Mouse (Mus musculus) embryonic facial prominence, embryonic 11.5 days (tissue): ENCODE measurements around the gene Fbxl17. TPM values are rescaled to one million over a fixed set of nuclear protein-coding genes. Genes with fewer than 3 reads are reported as not detected.

ENCODE experiments used
- ATAC-seq: fragments of 200-750 bp; cut with Nextera tagmentation; replicated peaks from 2 replicates; pipeline ENCODE4 v1.8.0; 2017; ENCODE audit warnings: low read depth; ENCODE audit not compliant: insufficient number of reproducible peaks, low FRiP score, low TSS enrichment
- DNase-seq: peaks from one replicate; pipeline ENCODE4 v3.0.0-alpha.2; 2015; ENCODE audit warnings: low spot score
- H3K27ac ChIP-seq: fragments of 300-500 bp; sonication (generic); replicated peaks from 2 replicates; pipeline ENCODE4 v1.5.1; 2014; ENCODE audit warnings: mild to moderate bottlenecking, low read depth, low read length, control low read depth
- H3K27me3 ChIP-seq: fragments of 300-500 bp; sonication (generic); 2 replicates; pipeline ENCODE4 v1.6.1; 2014; ENCODE audit warnings: mild to moderate bottlenecking, low read length, moderate library complexity, mixed read lengths; ENCODE audit not compliant: control insufficient read depth, insufficient read depth
- H3K36me3 ChIP-seq: fragments of 300-500 bp; sonication (generic); replicated peaks from 2 replicates; pipeline ENCODE4 v1.6.1; 2014; ENCODE audit warnings: low read depth, mild to moderate bottlenecking, low read length, moderate library complexity, mixed read lengths; ENCODE audit not compliant: control insufficient read depth, insufficient read depth
- H3K4me1 ChIP-seq: fragments of 300-500 bp; sonication (generic); 2 replicates; pipeline ENCODE4 v1.6.1; 2014; ENCODE audit warnings: low read length, mixed read lengths; ENCODE audit not compliant: control insufficient read depth, insufficient read depth
- H3K4me2 ChIP-seq: fragments of 300-500 bp; sonication (generic); 2 replicates; pipeline ENCODE4 v1.6.1; 2014; ENCODE audit warnings: low read depth, mild to moderate bottlenecking, control low read depth, low read length, moderate library complexity
- H3K4me3 ChIP-seq: fragments of 300-500 bp; sonication (generic); 2 replicates; pipeline ENCODE4 v1.5.1; 2014; ENCODE audit warnings: low read depth, low read length, control low read depth
- H3K9ac ChIP-seq: fragments of 300-500 bp; sonication (generic); replicated peaks from 2 replicates; pipeline ENCODE4 v1.6.1; 2014; ENCODE audit warnings: mild to moderate bottlenecking, control low read depth, low read length
- H3K9me3 ChIP-seq: fragments of 300-500 bp; sonication (generic); replicated peaks from 2 replicates; pipeline ENCODE4 v1.6.1; 2016; ENCODE audit warnings: mild to moderate bottlenecking, low read length, inconsistent platforms, mixed read lengths; ENCODE audit not compliant: control insufficient read depth
- WGBS: fragments of 180-500 bp; shearing (Covaris S2); extraction: QIAGEN DNeasy Blood & Tissue Kit; methylation state at CpG from one replicate; pipeline ENCODE4 v1.1.7; 2014; 5-methylcytosine and 5-hydroxymethylcytosine counted together
- polyA plus RNA-seq: library from polyadenylated mRNA; unstranded; fragments of >200 nt; fragmentation: Nextera tagmentation; extraction: Ambion mirVana; gene quantifications from 2 replicates; pipeline ENCODE4 v1.2.1, GENCODE M21; 2014

The Fbxl17 gene
- polyA plus RNA-seq, 1 experiment from 2014 or later = 7.7 TPM

DNA sequence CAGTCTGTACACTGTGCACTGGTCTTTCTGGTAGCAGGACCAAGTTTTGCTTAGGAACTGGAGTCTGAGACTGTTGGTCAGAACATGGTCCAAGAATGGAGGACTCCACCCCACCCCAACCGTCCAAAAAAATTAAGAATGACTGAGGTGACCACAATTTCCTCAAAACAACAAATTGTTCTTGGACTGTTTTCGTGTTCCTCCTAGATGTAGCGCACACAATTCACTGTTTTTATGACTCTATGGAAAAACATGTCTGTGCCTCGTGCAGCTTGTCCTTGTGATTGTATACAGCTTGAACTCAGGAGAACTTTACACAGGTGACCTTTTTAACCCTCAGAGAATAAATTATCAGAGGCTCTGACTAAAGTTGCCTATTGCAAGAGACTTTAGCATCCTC, 220.7 kb downstream of the Fbxl17 start:
- H3K9me3 ChIP-seq = no peaks in the 10 kb centered on the region
- H3K27me3 ChIP-seq = no peaks in the 10 kb centered on the region
- no peaks in the 10 kb centered on the region for H3K4me1 ChIP-seq
- H3K4me3 ChIP-seq = no peak overlapping the region
- H3K27ac ChIP-seq = no peak overlapping the region
- H3K36me3 ChIP-seq = no peaks in the 10 kb centered on the region
- 76% methylated on average over 4 of the region's 4 CpGs for WGBS
- no peak for ATAC-seq
- no peak for DNase-seq
- H3K9ac ChIP-seq = no peak overlapping the region
- no peak overlapping the region for H3K4me2 ChIP-seq

DNA sequence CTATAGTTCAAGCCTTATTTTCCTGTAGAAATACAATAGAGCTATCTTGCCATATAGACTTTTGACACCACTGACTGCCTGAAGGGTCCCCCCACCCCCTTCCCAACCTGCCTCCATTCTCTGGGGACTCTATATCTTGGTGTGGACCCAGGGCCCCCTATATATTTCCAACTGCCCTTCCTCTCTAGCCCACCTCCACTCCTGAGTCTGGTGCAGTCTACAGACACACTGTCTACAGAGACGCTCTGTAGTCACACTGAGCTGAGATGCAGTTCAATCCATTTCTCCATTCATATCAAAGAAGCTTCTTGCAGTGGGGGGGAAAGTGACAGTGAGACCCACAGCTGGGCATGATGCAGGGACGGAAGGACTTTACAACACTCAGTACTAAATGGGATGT, 226.5 kb downstream of the Fbxl17 start:
- 85% methylated on average over 2 of the region's 2 CpGs for WGBS
- no peak overlapping the region for H3K4me3 ChIP-seq

DNA sequence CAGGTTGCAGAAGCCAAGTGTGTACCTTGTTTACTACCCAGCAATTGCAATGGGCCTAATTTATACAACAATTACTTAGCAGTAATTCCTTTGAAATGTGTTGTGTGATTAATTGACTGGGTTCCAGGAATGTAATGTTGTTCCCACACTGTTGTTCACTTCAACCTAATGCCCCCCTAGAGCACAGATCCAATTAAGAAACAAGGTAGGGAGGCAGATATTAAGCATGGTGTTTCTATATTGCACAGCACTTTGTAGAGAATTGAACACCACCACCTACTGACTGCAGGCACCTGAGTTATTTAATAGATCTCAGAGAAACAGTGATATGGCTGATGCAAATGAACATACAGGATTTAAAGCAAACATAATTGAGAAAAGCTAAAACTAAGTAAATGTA, 226.9 kb downstream of the Fbxl17 start:
- H3K27me3 ChIP-seq = no peaks in the 10 kb centered on the region
- no peak for ATAC-seq
- H3K9ac ChIP-seq = no peak overlapping the region
- H3K36me3 ChIP-seq = no peaks in the 10 kb centered on the region
- H3K4me3 ChIP-seq = no peak overlapping the region
- DNase-seq = no peak
- H3K27ac ChIP-seq = no peak overlapping the region
- no peaks in the 10 kb centered on the region for H3K4me1 ChIP-seq
- no peak overlapping the region for H3K4me2 ChIP-seq
- no peaks in the 10 kb centered on the region for H3K9me3 ChIP-seq

More for the DNA sequence above, 226.5 kb downstream of the Fbxl17 start:
- DNase-seq (no peak), ATAC-seq (no peak)
- H3K9me3 ChIP-seq = no peaks in the 10 kb centered on the region
- H3K36me3 ChIP-seq = no peaks in the 10 kb centered on the region
- H3K4me2 ChIP-seq = no peak overlapping the region
- no peak overlapping the region for H3K9ac ChIP-seq
- H3K27ac ChIP-seq = no peak overlapping the region
- no peaks in the 10 kb centered on the region for H3K4me1 ChIP-seq
- no peaks in the 10 kb centered on the region for H3K27me3 ChIP-seq

DNA sequence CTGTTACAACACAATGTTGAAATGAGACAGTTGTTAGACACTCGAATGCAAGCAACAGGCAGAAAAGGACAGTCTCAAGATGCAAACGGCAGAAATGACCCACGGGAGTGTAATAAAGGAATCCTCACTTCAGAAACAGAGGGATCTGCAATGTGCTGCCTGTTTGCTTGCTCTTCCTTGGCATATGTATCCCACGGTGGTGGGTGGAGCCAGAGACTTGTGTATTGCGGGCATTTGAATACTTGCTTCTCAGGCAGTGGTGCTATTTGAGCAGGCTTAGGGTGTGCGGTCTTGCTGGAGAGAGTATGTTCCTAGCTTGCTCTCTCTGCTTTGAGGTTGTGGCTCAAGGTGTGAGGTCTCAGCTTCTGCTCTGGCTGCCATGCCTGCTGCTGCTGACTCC, 228.8 kb downstream of the Fbxl17 start:
- DNase-seq (no peak), ATAC-seq (no peak)
- Histone ChIP-seq H3K4me1 (no peaks in the 10 kb centered on the region), H3K9me3 (no peaks in the 10 kb centered on the region), H3K27me3 (no peaks in the 10 kb centered on the region), H3K9ac (no peak overlapping the region), H3K4me2 (no peak overlapping the region), H3K36me3 (no peaks in the 10 kb centered on the region), H3K27ac (no peak overlapping the region), H3K4me3 (no peak overlapping the region)
- WGBS = 77% methylated on average over 6 of the region's 6 CpGs

DNA sequence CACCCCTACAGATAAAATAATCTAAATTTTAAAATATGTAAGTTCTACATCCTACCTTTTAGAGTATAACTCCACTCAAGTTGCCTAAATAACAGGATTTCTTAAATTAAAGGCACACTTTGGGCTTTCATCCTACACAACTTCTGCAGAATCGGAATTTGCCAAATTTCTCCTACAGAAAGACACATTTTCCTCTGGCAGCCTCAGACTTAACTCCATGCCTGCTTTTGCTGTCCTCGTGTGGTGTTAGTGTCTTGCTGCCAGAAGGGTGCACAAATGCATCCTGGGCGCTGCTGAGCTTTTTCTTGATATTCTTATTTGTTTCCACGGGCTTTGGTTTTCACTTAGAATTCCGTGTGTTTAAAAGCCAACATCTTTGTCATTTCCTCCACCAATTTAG, 229.3 kb downstream of the Fbxl17 start:
- no peak overlapping the region for H3K4me2 ChIP-seq
- H3K4me1 ChIP-seq = no peaks in the 10 kb centered on the region
- WGBS = 88% methylated on average over 5 of the region's 5 CpGs

GRCm38 (mm10) chr17:63262674-63263073, 237.1 kb downstream of the Fbxl17 start:
- H3K27me3 ChIP-seq = no peaks in the 10 kb centered on the region
- H3K4me2 ChIP-seq = no peak overlapping the region
- H3K27ac ChIP-seq = no peak overlapping the region
- H3K4me1 ChIP-seq = no peaks in the 10 kb centered on the region
- H3K9me3 ChIP-seq = no peaks in the 10 kb centered on the region
- DNase-seq (no peak), ATAC-seq (no peak)
- H3K4me3 ChIP-seq = no peak overlapping the region
- WGBS = 88% methylated on average over 5 of the region's 5 CpGs
- no peak overlapping the region for H3K9ac ChIP-seq
- no peaks in the 10 kb centered on the region for H3K36me3 ChIP-seq

More for the DNA sequence above, 229.3 kb downstream of the Fbxl17 start:
- no peak overlapping the region for H3K9ac ChIP-seq
- H3K9me3 ChIP-seq = no peaks in the 10 kb centered on the region
- H3K4me3 ChIP-seq = no peak overlapping the region
- ATAC-seq (no peak), DNase-seq (no peak)
- H3K27ac ChIP-seq = no peak overlapping the region
- H3K27me3 ChIP-seq = no peaks in the 10 kb centered on the region
- H3K36me3 ChIP-seq = no peaks in the 10 kb centered on the region

DNA sequence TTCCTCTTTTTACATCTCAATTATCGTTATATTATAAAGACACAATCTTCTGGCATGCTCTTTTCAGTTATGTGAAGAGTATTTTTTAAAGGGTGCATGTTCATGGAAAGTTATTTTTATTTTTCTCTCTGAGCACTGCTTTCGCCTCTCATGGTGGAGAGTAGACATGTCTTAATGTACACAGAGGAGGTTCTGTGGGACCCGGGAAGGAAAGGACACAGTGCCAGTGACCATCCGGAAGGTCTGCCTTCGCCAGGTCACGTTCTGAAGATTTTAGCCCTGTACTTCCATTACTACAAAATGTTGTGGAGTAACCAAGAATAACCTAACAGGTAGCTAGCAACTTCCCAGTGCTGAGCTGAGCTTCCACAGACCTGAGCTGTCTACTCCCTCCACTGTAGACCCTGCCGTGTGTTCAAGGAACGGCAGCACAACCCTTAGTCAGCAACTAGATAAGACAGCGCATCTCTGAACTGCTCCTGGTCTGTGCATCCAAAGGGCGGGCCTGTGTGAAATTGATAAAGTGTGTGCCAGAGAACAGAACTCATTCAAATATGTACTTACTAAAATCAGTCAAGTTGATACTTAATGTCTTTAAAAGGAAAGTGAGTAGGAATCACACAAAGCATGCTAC, 238.2 kb downstream of the Fbxl17 start:
- H3K27me3 ChIP-seq = no peaks in the 10 kb centered on the region
- no peak overlapping the region for H3K27ac ChIP-seq
- no peak overlapping the region for H3K4me2 ChIP-seq
- no peaks in the 10 kb centered on the region for H3K4me1 ChIP-seq
- no peak overlapping the region for H3K9ac ChIP-seq
- H3K4me3 ChIP-seq = no peak overlapping the region
- ATAC-seq (no peak), DNase-seq (no peak)
- H3K9me3 ChIP-seq = no peaks in the 10 kb centered on the region
- no peaks in the 10 kb centered on the region for H3K36me3 ChIP-seq
- 92% methylated on average over 10 of the region's 10 CpGs for WGBS

- H3K36me3 ChIP-seq = no peaks in the 10 kb centered on the region
- H3K4me1 ChIP-seq = no peaks in the 10 kb centered on the region
- WGBS = 78% methylated on average over 3 of the region's 3 CpGs
- H3K27ac ChIP-seq = no peak overlapping the region
- no peaks in the 10 kb centered on the region for H3K9me3 ChIP-seq
- DNase-seq (no peak), ATAC-seq (no peak)
- H3K4me2 ChIP-seq = no peak overlapping the region
- H3K27me3 ChIP-seq = no peaks in the 10 kb centered on the region
- H3K4me3 ChIP-seq = no peak overlapping the region
- H3K9ac ChIP-seq = no peak overlapping the region
Measured at GRCm38 (mm10) chr17:63259091-63259490, 240.7 kb downstream of the Fbxl17 start.
